Mouse (Mus musculus): ENCODE results near the gene Traf3ip3.

GRCm38 (mm10) chr1:193189771-193190170 is 11.7 kb downstream of the Traf3ip3 start:
- no peak for TF ChIP-seq CTCF (IDR thresholded peaks at IDR 0.05; ENCODE audit: low read depth)
- no peak for TF ChIP-seq EP300 (IDR thresholded peaks at IDR 0.05; ENCODE audit: low read depth)

Data from liver, postnatal 0 days (tissue).